Mouse (Mus musculus): ENCODE data around the gene Htra3. TPM values are rescaled to one million over a fixed set of nuclear protein-coding genes. Genes with fewer than 3 reads are reported as not detected.

The Htra3 gene
- polyA plus RNA-seq, 1 experiment from 2014 or later: 5.2 TPM

DNA sequence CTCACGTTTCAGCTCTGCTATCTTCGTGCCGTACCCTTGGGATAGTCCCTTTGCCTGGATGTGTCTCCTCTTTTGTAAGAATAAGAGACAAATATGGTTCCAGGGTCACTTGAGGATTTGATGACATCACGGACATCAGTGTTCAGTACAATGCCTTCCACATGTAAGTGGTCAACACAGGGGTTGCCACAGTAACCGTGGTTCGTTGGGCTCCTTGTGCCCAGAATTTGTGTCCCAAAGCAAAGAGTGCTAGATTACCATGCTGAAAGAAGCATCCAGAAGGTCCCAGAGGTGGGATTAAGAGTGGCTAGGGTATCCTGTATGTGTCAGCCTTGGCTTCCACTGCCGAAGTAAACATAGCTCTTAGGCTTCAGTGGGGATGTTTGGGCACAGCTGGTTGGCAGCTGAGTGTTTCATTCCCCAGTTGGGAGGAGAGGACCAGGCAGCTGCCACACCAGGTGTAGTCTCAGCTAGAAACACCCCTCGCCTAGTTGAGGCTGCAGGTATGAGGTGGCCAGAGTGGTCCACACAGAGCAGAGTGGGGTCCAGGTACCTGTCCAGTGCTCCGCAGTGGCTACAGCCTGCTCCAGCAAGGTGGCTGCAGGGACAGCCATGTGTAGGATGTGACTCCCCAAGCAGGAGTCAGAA, 36.1 kb downstream of the Htra3 start:
- H3K36me3 ChIP-seq: no peaks in the 10 kb centered on the region
- peaks cover 7% of the 10 kb centered on the region for H3K4me1 ChIP-seq
- no peaks in the 10 kb centered on the region for H3K9me3 ChIP-seq (replicated peaks)
- WGBS: 86% methylated on average over 9 of the region's 9 CpGs
- H3K27ac ChIP-seq (replicated peaks): no peak overlapping the region
- no peaks in the 10 kb centered on the region for H3K27me3 ChIP-seq (ENCODE audit: low read depth, poor library complexity, severe bottlenecking)
- no peak for DNase-seq (ENCODE audit: low spot score)
- no peak overlapping the region for H3K4me3 ChIP-seq

DNA sequence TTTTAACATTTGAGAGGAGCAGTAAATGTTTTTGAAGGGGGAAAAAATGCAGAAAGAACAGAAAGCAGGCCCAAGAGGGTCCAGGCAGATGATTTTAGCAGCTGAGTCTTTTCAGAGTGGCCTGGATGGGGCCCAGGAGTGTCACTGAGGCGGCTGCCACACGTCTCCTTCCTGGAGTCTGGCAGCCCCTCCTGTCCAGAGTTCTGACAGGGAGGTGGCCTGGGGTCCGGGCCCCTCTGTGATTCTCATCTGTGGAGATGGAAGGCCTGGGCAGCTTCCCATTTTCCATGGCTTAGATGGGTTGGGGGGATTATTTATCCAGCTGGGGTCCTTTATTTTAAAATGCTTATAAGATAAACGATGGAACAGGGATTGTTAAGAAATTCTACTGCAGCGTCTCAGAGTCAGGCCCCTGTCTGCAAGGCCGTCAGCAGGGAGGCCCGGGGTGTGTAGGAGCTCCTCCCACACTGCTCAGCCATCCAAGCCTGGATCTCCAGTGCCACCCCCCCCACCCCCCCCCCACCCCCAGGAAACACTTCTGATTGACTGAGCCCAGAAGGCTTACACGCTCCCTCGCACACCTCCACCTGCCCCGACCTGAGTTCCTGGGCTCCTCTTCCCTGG, 37.5 kb downstream of the Htra3 start:
- DNase-seq (ENCODE audit: low spot score): no peak
- Histone ChIP-seq H3K27ac (replicated peaks) (no peak overlapping the region), H3K9me3 (replicated peaks) (no peaks in the 10 kb centered on the region), H3K4me3 (no peak overlapping the region), H3K27me3 (ENCODE audit: low read depth, poor library complexity, severe bottlenecking) (no peaks in the 10 kb centered on the region), H3K36me3 (no peaks in the 10 kb centered on the region), H3K4me1 (peaks cover 7% of the 10 kb centered on the region)
- 63% methylated on average over 10 of the region's 10 CpGs for WGBS

DNA sequence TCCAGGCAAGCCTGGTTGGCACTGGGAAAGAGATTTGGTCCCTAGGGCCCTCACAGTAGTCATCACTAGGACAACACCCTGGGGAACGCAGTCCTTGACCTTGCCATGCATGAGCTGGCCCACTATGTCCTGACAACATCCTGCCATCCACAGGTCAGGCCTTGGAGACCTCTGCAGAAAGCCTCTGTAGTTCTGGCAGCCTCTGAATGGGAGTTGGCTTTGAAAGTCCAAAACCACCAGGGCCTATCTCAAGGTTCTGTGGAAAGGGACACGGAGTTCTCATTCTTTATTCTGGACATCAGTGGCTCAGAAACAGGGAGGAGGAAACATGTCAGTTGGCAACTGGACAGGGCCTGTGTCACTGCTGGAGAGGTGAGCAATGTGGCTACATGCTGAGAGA, 43.6 kb downstream of the Htra3 start:
- Histone ChIP-seq H3K27ac (replicated peaks) (no peak overlapping the region), H3K36me3 (no peaks in the 10 kb centered on the region), H3K9me3 (replicated peaks) (no peaks in the 10 kb centered on the region), H3K4me1 (no peaks in the 10 kb centered on the region), H3K27me3 (ENCODE audit: low read depth, poor library complexity, severe bottlenecking) (no peaks in the 10 kb centered on the region), H3K4me3 (no peak overlapping the region)
- no peak for DNase-seq (ENCODE audit: low spot score)
- WGBS: 89% methylated on average over 2 of the region's 2 CpGs

DNA sequence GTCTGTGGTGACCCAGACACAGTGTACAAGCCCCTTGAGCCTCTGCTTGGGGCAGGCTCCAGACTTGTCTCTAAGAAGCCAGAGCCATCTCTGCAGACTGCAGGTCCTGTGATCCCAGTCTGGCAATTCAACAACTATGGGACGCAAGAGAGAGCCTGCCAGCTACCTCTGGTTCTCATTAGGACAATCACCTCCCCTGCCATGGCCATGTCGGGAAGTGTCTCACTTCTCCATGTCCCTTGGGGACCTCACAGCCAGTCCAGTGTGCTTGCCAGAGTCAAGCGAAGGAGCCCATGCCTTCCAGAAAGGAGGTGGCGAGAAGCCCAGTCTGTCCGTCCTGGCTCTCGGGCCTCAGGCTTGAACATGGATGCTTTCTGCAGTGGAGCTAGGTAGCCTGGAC, 46.7 kb downstream of the Htra3 start:
- DNase-seq (ENCODE audit: low spot score): no peak
- H3K9me3 ChIP-seq (replicated peaks): no peaks in the 10 kb centered on the region
- WGBS: 80% methylated on average over 6 of the region's 6 CpGs
- H3K4me3 ChIP-seq: no peak overlapping the region
- H3K4me1 ChIP-seq: no peaks in the 10 kb centered on the region
- H3K27ac ChIP-seq (replicated peaks): no peak overlapping the region
- no peaks in the 10 kb centered on the region for H3K27me3 ChIP-seq (ENCODE audit: low read depth, poor library complexity, severe bottlenecking)
- no peaks in the 10 kb centered on the region for H3K36me3 ChIP-seq

GRCm38 (mm10) chr5:35631755-35632154, 47.8 kb downstream of the Htra3 start:
- no peak for DNase-seq (ENCODE audit: low spot score)
- 82% methylated on average over 5 of the region's 5 CpGs for WGBS
- Histone ChIP-seq H3K4me3 (no peak overlapping the region), H3K9me3 (replicated peaks) (no peaks in the 10 kb centered on the region), H3K4me1 (no peaks in the 10 kb centered on the region), H3K27me3 (ENCODE audit: low read depth, poor library complexity, severe bottlenecking) (no peaks in the 10 kb centered on the region), H3K27ac (replicated peaks) (no peak overlapping the region), H3K36me3 (no peaks in the 10 kb centered on the region)

DNA sequence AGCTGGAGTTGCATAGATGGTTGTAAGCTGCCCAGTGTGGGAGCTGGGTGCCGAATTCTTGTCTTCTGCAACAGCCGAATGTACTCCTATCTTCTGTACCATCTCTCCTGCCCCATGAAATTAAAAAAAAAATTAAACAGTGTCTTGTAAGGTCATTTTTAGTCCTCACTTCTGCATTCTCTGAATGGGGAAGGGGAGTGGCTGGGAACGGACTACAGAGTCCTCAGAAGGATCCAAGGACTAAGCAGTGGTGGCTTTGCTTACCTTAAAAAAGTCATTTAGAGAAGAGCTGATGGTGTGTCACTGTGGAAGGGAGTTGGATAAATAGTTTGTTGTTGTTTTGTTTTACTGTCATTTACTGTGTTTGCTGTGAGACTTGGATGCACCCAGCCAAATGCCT, 48.4 kb downstream of the Htra3 start:
- DNase-seq (ENCODE audit: low spot score): no peak
- Histone ChIP-seq H3K27me3 (ENCODE audit: low read depth, poor library complexity, severe bottlenecking) (no peaks in the 10 kb centered on the region), H3K27ac (replicated peaks) (no peak overlapping the region), H3K9me3 (replicated peaks) (no peaks in the 10 kb centered on the region), H3K4me1 (no peaks in the 10 kb centered on the region), H3K4me3 (no peak overlapping the region), H3K36me3 (no peaks in the 10 kb centered on the region)
- WGBS: 92% methylated on average over 3 of the region's 3 CpGs

DNA sequence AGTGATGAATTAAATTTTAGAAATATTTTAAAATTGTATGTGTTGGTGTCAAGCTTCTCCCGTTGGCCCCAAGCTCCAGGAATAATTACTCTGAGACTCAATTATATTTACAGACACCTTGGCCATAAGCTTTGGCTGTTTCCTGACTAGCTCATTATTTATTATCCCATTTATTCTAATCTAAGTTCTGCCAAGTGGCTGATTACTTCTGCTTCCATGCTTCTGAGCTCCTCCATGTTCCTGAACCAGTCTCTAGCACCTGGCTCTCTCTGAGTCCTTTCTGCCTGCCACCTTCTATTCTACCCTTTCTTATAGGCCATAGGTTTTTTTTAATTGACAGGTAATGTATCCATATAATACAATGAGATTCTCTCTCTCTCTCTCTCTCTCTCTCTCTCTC, 48.9 kb downstream of the Htra3 start:
- Histone ChIP-seq H3K9me3 (replicated peaks) (no peaks in the 10 kb centered on the region), H3K27ac (replicated peaks) (no peak overlapping the region), H3K4me3 (no peak overlapping the region), H3K4me1 (no peaks in the 10 kb centered on the region), H3K27me3 (ENCODE audit: low read depth, poor library complexity, severe bottlenecking) (no peaks in the 10 kb centered on the region), H3K36me3 (no peaks in the 10 kb centered on the region)
- no peak for DNase-seq (ENCODE audit: low spot score)
- WGBS: 97% methylated on average over 1 of the region's 1 CpGs

DNA sequence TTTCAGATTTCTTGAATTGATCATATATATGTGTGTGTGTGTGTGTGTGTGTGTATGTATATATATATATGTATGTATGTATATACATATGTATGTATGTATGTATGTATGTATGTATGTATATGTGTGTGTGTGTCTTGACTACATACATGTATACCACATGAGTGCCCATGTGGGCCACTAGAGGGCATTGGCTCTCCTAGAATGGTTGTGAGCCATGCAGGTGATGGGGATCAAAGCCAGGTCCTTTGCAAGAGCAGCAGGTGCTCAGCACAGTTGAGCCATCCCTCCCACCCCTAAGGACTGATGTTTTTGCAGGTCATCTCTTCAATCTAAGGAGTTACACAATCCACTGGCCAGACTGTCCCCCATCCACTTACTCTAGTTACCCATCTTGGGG, 50.2 kb downstream of the Htra3 start:
- H3K27ac ChIP-seq (replicated peaks): no peak overlapping the region
- H3K4me3 ChIP-seq: no peak overlapping the region
- H3K9me3 ChIP-seq (replicated peaks): no peaks in the 10 kb centered on the region
- H3K4me1 ChIP-seq: no peaks in the 10 kb centered on the region
- no peaks in the 10 kb centered on the region for H3K36me3 ChIP-seq
- no peak for DNase-seq (ENCODE audit: low spot score)
- no peaks in the 10 kb centered on the region for H3K27me3 ChIP-seq (ENCODE audit: low read depth, poor library complexity, severe bottlenecking)

- Histone ChIP-seq H3K9me3 (replicated peaks) (no peaks in the 10 kb centered on the region), H3K4me1 (no peaks in the 10 kb centered on the region), H3K27ac (replicated peaks) (no peak overlapping the region), H3K27me3 (ENCODE audit: low read depth, poor library complexity, severe bottlenecking) (no peaks in the 10 kb centered on the region), H3K4me3 (no peak overlapping the region), H3K36me3 (no peaks in the 10 kb centered on the region)
- DNase-seq (ENCODE audit: low spot score): no peak
- WGBS: 66% methylated on average over 1 of the region's 1 CpGs
Observed at GRCm38 (mm10) chr5:35628685-35629084, 50.9 kb downstream of the Htra3 start.

DNA sequence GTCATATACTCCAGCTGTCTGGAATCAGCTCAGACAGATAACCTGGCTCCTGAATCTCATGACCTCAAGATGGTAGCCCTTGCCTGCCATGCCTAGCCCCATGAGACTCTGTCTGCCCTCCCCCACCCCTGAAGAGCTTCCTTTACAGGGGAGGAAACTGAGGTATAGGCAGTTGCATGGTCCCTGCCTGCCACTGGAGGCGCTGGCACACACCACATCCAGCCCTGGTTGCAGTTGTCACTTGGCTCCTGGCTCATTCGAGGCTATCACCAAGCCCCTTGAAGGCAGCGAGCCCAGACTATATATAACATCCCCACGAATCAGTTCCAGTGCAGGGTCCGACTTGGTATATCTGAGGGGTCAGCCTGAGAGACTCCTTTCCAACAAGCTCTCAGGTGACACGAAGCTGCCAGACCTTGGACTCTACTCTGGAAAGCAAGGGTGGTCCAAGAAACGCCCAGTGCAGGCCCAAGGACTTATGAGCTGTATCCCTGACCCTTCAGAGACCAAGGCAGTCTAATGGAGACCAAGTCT, 52.2 kb downstream of the Htra3 start:
- WGBS: 64% methylated on average over 7 of the region's 7 CpGs
- Histone ChIP-seq H3K27ac (replicated peaks) (no peak overlapping the region), H3K4me3 (no peak overlapping the region), H3K9me3 (replicated peaks) (no peaks in the 10 kb centered on the region), H3K4me1 (no peaks in the 10 kb centered on the region), H3K36me3 (no peaks in the 10 kb centered on the region), H3K27me3 (ENCODE audit: low read depth, poor library complexity, severe bottlenecking) (no peaks in the 10 kb centered on the region)
- no peak for DNase-seq (ENCODE audit: low spot score)

DNA sequence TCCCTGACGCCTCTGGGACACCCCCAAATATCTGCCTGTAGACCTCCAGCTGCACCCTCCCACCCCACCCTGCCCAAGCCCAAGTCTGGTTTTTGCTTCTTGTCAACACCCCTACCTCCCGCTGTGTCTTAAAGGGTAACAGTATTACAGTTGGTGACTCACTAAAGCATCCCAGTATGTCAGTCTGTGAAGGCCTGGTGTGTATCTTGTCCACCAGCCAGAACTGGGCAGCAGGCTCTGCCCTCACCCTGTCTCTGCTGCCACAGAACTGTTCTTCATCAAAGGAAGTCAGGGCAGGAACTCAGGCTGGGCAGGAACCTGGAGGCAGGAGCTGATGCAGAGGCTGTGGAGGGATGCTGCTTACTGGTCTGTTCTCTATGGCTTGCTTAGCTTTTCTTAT, 53.2 kb downstream of the Htra3 start:
- Histone ChIP-seq H3K27me3 (ENCODE audit: low read depth, poor library complexity, severe bottlenecking) (no peaks in the 10 kb centered on the region), H3K27ac (replicated peaks) (no peak overlapping the region), H3K4me3 (no peak overlapping the region), H3K36me3 (no peaks in the 10 kb centered on the region), H3K9me3 (replicated peaks) (no peaks in the 10 kb centered on the region), H3K4me1 (peaks cover under 1% of the 10 kb centered on the region; the same call in 1 of the 2 replicates)
- DNase-seq (ENCODE audit: low spot score): no peak
- 92% methylated on average over 2 of the region's 2 CpGs for WGBS

DNA sequence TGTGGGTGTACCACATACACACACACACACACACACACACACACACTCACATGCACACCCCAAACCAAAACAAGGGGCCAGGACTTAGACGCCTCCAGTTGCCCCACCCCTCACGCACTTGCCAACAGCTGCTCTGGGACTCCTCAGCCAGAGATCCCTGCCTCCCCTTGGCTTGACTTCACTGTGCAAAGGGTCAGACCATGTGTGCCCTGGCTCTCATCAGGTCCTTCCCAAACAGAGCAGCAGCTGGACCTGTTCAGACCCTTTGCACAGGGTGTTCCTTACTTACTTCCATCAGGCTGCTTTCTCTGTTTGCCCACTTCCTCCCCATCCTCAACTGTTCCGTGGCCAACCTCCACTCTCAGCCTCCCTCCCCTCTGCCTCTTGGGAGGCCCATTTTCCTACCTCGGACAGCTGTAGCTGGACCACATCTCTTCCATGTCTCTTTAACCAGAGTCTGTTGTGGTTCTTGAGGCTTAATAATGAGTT, 54.8 kb downstream of the Htra3 start:
- Histone ChIP-seq H3K4me1 (peaks cover 6% of the 10 kb centered on the region; the same call in 1 of the 2 replicates), H3K27me3 (ENCODE audit: low read depth, poor library complexity, severe bottlenecking) (no peaks in the 10 kb centered on the region), H3K27ac (replicated peaks) (no peak overlapping the region), H3K9me3 (replicated peaks) (no peaks in the 10 kb centered on the region), H3K4me3 (no peak overlapping the region), H3K36me3 (no peaks in the 10 kb centered on the region)
- DNase-seq (ENCODE audit: low spot score): no peak
- WGBS: 72% methylated on average over 4 of the region's 4 CpGs

GRCm38 (mm10) chr5:35623831-35624230, 55.8 kb downstream of the Htra3 start:
- H3K27ac ChIP-seq (replicated peaks): no peak overlapping the region
- no peaks in the 10 kb centered on the region for H3K36me3 ChIP-seq
- no peak for DNase-seq (ENCODE audit: low spot score)
- H3K4me3 ChIP-seq: no peak overlapping the region
- H3K9me3 ChIP-seq (replicated peaks): no peaks in the 10 kb centered on the region
- no peaks in the 10 kb centered on the region for H3K27me3 ChIP-seq (ENCODE audit: low read depth, poor library complexity, severe bottlenecking)
- H3K4me1 ChIP-seq: peaks cover 11% of the 10 kb centered on the region; the same call in 1 of the 2 replicates
